Mouse (Mus musculus) heart, embryonic 13.5 days (tissue): ENCODE data around the gene Pde1b. TPM values are rescaled to one million over a fixed set of nuclear protein-coding genes. Genes with fewer than 3 reads are reported as not detected.

Source experiments
- ATAC-seq: fragments of 200-750 bp; cut with Nextera tagmentation; 2 replicates; pipeline ENCODE4 v1.8.0; 2017; ENCODE audit warnings: moderate TSS enrichment; ENCODE audit not compliant: insufficient number of reproducible peaks, low FRiP score, low TSS enrichment; ENCODE audit errors: extremely low read depth
- H3K27ac ChIP-seq: fragments of 300-500 bp; sonication (generic); replicated peaks from 2 replicates; pipeline ENCODE4 v1.5.1; 2015; ENCODE audit warnings: moderate library complexity, mild to moderate bottlenecking, inconsistent platforms
- H3K27me3 ChIP-seq: fragments of 300-500 bp; sonication (generic); replicated peaks from 2 replicates; pipeline ENCODE4 v1.6.1; 2015; ENCODE audit warnings: mild to moderate bottlenecking, inconsistent platforms
- H3K36me3 ChIP-seq: fragments of 300-500 bp; sonication (generic); 2 replicates; pipeline ENCODE4 v1.6.1; 2015; ENCODE audit warnings: mild to moderate bottlenecking, inconsistent platforms
- H3K4me1 ChIP-seq: fragments of 300-500 bp; sonication (generic); 2 replicates; pipeline ENCODE4 v1.6.1; 2015; ENCODE audit warnings: inconsistent platforms
- H3K4me2 ChIP-seq: fragments of 300-500 bp; sonication (generic); 2 replicates; pipeline ENCODE4 v1.6.1; 2015; ENCODE audit warnings: inconsistent platforms, mild to moderate bottlenecking, moderate library complexity
- H3K4me3 ChIP-seq: fragments of 300-500 bp; sonication (generic); 2 replicates; pipeline ENCODE4 v1.5.1; 2015; ENCODE audit warnings: moderate library complexity, mild to moderate bottlenecking, inconsistent platforms
- H3K9ac ChIP-seq: fragments of 300-500 bp; sonication (generic); 2 replicates; pipeline ENCODE4 v1.6.1; 2015; ENCODE audit warnings: inconsistent platforms, mild to moderate bottlenecking, moderate library complexity
- H3K9me3 ChIP-seq: fragments of 300-500 bp; sonication (generic); 2 replicates; pipeline ENCODE4 v1.6.1; 2016; ENCODE audit warnings: inconsistent platforms
- WGBS: fragments of 180-500 bp; shearing (Covaris S2); methylation state at CpG from one replicate; pipeline ENCODE4 v1.1.7; 2015; ENCODE audit warnings: mixed read lengths; 5-methylcytosine and 5-hydroxymethylcytosine counted together
- polyA plus RNA-seq: library from polyadenylated mRNA; unstranded; fragments of >200 nt; fragmentation: Nextera tagmentation; extraction: Ambion mirVana; gene quantifications from 2 replicates; pipeline ENCODE4 v1.2.1, GENCODE M21; 2015

The Pde1b gene
- 2.7 and 4.2 TPM in 2 replicates for polyA plus RNA-seq

DNA sequence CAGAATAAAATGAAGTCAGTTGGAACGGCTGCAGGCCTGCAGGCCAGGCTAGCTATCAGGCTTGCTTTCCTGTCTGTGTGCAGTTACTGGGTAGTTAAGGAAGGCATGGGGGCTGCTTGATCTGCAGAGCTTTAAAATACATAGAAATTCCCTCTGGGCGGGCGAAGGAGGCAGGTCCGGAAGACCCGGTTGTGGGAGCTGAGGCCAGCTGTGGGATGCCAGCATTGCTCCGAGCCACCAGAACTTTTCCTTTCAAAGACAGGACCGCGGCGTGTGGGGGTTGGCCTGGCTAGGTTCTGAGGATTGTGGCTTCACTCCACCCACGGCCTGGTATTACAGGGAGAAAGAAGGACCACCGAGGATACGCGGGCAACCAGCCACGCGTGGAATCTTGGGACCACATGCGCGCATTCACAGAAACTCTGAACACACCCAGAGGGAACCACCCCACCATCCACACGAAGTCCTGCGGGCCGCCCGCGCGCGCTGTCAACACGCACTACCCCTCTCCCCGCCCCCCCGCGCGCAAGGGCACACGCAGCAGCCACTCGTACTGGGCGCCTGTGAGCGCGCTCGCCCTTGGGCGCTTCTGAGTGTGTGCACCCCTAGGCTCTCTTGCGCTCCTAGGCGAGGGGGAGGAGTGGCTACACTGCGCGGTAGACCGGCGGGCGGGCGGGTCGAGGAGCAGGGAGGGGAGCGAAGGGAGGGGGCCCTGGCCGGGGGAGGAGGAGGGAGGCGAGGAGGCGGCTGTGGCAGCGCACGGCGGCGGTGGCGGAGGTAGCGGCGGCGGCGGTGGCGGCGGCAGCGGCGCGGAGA is at the start of gene Pde1b:
Gene Pde1b (plus strand): TSS at position 600 of the 816 bp plus-strand sequence.
- Histone ChIP-seq H3K4me3 (peak within 1 kb of the TSS; percentile 66), H3K4me2 (peak within 1 kb of the TSS; percentile 94), H3K27ac (no peak within 1 kb of the TSS; the same call in 1 of the 2 replicates), H3K9me3 (no peaks in the 10 kb centered on the region), H3K27me3 (peaks cover 44% of the 10 kb centered on the region), H3K9ac (peak within 1 kb of the TSS; percentile 82), H3K36me3 (no peaks in the 10 kb centered on the region), H3K4me1 (peaks cover 13% of the 10 kb centered on the region; the same call in 1 of the 2 replicates)
- 2% methylated on average over 51 of the region's 63 CpGs for WGBS
- peak; percentile 62; the same call in 1 of the 2 replicates for ATAC-seq

DNA sequence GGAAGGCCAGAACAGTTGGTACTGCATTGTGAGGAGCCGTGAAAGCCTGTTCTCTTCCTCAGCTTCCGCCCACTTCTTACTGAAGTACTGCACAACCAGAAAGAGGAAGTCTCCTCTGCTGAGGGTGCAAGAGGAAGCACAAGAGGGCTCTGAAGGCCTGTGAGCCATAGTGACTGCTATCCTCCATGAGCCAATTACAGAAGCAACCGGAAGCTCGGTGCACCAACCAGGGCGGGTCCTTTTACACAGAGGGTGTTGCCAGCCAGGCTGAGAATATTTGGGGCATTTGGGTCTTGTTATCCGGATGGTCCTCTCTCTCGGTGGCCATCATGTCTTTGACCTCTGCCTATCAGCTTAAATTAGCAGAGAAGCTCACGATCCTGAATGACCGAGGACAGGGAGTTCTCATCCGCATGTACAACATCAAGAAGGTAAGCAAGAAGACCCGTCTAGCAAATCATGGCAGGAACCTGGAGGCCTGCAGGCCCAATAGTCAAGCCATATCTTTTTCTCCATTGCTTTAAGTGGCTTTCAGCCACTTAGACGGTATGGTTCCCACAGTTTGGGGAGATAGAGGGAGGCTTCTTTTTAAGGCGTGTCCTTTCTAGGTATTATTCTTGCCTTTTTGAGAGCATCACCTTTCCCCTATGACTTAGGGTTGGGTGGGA is 49.1 kb upstream of the Pde1b start, which contains the start of gene Nckap1l:
Gene Nckap1l (plus strand): TSS at position 244 of the 668 bp plus-strand sequence.
- H3K27me3 ChIP-seq, result no peaks in the 10 kb centered on the region
- no peak within 1 kb of the TSS for H3K9ac ChIP-seq
- H3K9me3 ChIP-seq, result no peaks in the 10 kb centered on the region
- 73% methylated on average over 13 of the region's 13 CpGs for WGBS
- no peak for ATAC-seq
- no peak within 1 kb of the TSS for H3K27ac ChIP-seq
- H3K36me3 ChIP-seq, result no peaks in the 10 kb centered on the region
- no peak within 1 kb of the TSS for H3K4me3 ChIP-seq
- no peaks in the 10 kb centered on the region for H3K4me1 ChIP-seq
- H3K4me2 ChIP-seq, result no peak within 1 kb of the TSS

DNA sequence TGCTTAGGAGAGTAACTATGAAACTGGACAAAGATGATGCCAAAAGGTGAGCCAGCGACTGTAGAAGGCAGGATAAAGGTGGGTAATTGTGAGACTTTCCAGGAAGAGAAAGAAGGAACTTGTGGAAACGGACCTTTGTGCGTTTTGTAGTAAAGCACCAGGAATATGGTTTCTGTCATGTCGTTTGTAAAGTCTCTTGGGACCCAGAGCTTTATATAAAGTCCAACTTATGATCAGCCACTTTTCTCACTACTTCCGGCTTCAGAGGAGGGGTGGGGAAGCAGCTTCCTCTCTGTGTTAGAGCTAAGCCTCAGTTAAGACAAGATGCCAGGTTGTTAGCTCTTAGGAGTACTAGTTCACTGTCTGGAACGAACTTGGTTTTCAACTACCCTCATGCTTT is 48.4 kb upstream of the Pde1b start:
- no peak overlapping the region for H3K4me3 ChIP-seq
- no peaks in the 10 kb centered on the region for H3K36me3 ChIP-seq
- no peak overlapping the region for H3K4me2 ChIP-seq

DNA sequence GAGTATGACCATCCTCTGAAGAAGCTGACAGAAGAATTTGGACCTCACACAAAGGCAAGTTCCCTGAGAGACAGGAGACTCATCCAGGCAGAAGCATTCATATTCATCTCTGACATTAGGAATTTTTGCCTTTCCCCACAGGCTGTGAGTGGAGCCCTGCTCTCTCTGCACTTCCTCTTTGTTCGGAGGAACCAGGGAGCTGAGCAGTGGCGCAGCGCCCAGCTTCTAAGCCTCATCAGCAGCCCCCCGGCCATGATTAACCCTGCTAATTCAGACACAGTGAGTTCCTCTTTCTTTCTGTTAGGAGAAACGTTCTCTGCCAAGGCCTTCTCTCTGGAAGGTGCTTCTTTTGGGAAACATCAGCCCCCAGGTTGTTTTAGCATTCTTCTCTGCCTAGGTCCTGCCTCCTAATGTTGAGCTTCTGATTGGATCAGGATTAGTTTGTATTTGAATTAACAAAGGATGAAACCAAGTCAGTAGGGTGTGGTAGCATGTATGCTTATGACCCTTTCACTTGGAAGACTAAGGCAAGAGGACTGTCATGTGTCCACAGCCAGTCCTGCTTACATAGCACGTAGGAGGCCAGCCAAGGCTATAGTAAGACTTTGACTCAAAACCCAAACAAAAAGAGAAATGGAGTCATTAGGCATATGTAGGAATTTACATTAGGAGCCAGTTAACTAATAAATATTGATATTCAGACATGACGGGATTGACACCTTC is 40.1 kb upstream of the Pde1b start:
- Histone ChIP-seq H3K4me1 (no peaks in the 10 kb centered on the region), H3K4me3 (no peak overlapping the region), H3K36me3 (no peaks in the 10 kb centered on the region), H3K4me2 (no peak overlapping the region), H3K9ac (no peak overlapping the region), H3K27me3 (no peaks in the 10 kb centered on the region), H3K27ac (no peak overlapping the region), H3K9me3 (no peaks in the 10 kb centered on the region)
- WGBS, result 63% methylated on average over 7 of the region's 7 CpGs
- ATAC-seq, result no peak

More for the DNA sequence above, 48.4 kb upstream of the Pde1b start:
- Histone ChIP-seq H3K9ac (no peak overlapping the region), H3K4me1 (no peaks in the 10 kb centered on the region), H3K27me3 (no peaks in the 10 kb centered on the region), H3K9me3 (no peaks in the 10 kb centered on the region), H3K27ac (no peak overlapping the region)
- 79% methylated on average over 6 of the region's 6 CpGs for WGBS
- ATAC-seq, result no peak

DNA sequence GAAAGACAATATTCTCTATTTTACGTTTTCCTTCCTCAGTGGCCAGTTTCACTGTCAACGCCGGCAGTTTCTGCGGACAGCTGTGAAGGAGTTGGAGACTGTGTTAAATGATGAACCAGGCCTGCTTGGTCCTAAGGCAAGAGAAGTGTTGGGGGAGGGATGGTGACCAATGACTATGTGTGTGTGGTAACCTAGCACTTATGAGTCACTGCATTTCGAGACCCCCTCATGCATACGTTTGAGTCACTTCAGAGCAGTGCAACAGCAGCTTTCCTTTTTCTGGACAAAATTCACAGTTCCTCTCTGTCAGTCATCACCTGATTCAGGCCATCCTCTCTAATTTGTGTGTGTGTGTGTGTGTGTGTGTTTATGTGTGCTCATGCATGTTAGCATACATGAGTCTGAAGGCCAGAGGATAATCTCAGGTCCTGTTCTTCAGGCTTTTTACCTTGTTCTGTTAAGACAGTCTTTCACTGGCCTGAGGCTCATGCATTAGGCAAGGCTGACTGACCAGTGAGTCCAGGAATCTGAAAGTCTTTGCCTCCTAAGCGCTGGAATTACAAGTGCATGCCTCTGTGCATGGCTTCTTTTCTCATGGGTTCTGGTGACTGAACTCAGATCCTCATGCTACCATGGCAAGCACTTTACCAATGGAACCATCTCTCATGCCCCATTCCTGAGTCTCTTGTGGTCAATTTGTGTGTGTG is 31.2 kb upstream of the Pde1b start:
- H3K4me3 ChIP-seq, result no peak overlapping the region
- H3K4me2 ChIP-seq, result no peak overlapping the region
- H3K9me3 ChIP-seq, result no peaks in the 10 kb centered on the region
- no peaks in the 10 kb centered on the region for H3K36me3 ChIP-seq
- no peak for ATAC-seq
- no peak overlapping the region for H3K27ac ChIP-seq
- no peaks in the 10 kb centered on the region for H3K27me3 ChIP-seq
- 67% methylated on average over 7 of the region's 7 CpGs for WGBS
- no peak overlapping the region for H3K9ac ChIP-seq
- H3K4me1 ChIP-seq, result peaks cover 13% of the 10 kb centered on the region

DNA sequence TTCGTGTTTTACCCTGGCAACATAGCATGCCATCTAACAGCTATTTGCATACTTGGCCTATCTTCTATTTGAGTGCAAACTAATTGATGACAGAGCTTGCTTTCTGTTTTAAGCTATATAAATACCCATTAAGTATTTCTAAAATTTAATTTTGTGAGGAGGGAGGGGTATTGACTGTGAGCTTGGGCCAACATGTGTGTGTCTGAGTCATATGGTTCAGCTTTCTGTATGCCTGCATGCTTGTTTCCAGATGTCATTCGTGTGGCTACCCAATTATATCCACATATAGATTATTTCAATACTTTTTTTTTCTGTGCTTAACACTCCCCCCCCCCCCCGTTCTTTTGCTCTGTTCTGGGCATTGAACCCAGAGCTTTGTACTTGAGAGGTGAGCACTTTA is 30.6 kb upstream of the Pde1b start:
- WGBS, result 74% methylated on average over 3 of the region's 3 CpGs
- Histone ChIP-seq H3K27ac (no peak overlapping the region), H3K27me3 (no peaks in the 10 kb centered on the region), H3K4me1 (peaks cover 13% of the 10 kb centered on the region), H3K9ac (no peak overlapping the region), H3K4me3 (no peak overlapping the region), H3K4me2 (no peak overlapping the region), H3K9me3 (no peaks in the 10 kb centered on the region), H3K36me3 (no peaks in the 10 kb centered on the region)
- ATAC-seq, result no peak

DNA sequence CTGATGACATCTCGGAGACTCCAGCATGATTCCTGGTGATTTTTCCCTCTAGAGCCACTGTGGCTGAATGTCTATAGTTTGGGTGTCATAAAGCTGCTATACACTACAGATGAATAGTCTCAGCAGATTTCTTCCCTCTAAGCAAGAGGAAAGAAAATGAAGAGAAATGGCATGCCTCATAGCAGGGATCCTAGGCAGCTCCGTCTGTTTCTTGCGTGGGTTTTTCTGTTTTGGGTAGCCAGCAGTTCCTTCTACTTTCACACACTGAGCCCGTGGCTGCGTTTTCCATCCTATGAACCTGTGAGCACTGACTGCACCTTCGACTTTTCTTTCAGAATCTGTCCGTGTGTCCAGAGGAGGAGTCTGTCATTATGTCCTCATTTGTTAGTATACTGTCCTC is 29.7 kb upstream of the Pde1b start:
- ATAC-seq, result no peak
- no peak overlapping the region for H3K9ac ChIP-seq
- no peak overlapping the region for H3K4me2 ChIP-seq
- H3K4me3 ChIP-seq, result no peak overlapping the region
- no peaks in the 10 kb centered on the region for H3K9me3 ChIP-seq
- H3K27ac ChIP-seq, result no peak overlapping the region
- peaks cover 13% of the 10 kb centered on the region for H3K4me1 ChIP-seq
- no peaks in the 10 kb centered on the region for H3K27me3 ChIP-seq
- H3K36me3 ChIP-seq, result no peaks in the 10 kb centered on the region
- WGBS, result 77% methylated on average over 7 of the region's 7 CpGs

DNA sequence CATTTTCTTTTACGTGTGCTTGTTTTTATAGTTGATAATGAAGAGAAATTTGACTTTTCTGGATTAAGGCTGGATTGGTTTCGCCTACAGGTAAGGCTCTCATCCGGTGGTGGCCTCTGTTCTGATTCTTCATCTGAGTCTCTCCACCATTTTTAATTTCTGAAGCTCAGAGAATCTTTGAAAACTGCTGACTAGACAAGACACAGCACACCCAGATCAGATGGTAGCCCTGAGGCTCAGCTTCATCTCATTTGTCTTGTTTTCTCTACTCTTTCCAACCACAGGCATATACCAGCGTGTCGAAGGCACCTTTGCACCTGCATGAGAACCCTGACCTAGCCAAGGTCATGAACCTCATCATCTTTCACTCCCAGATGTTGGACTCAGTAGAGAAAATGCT is 29.1 kb upstream of the Pde1b start:
- WGBS, result 79% methylated on average over 5 of the region's 5 CpGs
- Histone ChIP-seq H3K4me1 (peaks cover 13% of the 10 kb centered on the region), H3K36me3 (no peaks in the 10 kb centered on the region), H3K4me3 (no peak overlapping the region), H3K27ac (no peak overlapping the region), H3K4me2 (no peak overlapping the region), H3K9ac (no peak overlapping the region), H3K27me3 (no peaks in the 10 kb centered on the region), H3K9me3 (no peaks in the 10 kb centered on the region)
- no peak for ATAC-seq

DNA sequence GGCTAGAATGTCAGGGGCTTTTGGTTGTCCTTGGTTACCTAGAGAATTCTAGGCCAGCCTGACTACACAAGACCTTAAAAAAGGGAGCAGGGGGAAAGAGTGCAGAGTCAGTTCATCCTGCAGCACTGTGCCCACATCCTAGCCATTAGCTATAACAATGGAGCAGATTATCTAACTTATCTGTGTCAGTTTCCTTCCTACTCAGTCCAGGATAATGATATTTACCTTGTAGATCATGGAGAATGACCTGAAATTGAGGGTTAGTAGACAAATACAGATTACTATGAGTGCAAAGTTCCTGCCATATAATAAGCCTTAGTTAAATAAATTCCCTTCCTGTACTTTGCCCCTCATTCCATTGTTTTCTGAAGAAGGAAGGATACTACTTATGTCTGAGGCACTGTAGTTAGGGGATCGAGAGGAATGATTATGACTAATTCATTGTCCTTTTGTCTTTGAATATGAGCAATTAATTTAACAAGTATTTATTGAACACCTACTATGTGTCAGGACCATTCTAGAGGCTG is 23.7 kb upstream of the Pde1b start:
- Histone ChIP-seq H3K4me3 (no peak overlapping the region), H3K4me2 (no peak overlapping the region), H3K4me1 (no peaks in the 10 kb centered on the region), H3K9ac (no peak overlapping the region), H3K27me3 (no peaks in the 10 kb centered on the region), H3K36me3 (no peaks in the 10 kb centered on the region), H3K27ac (no peak overlapping the region), H3K9me3 (no peaks in the 10 kb centered on the region)
- WGBS, result 59% methylated on average over 1 of the region's 1 CpGs
- ATAC-seq, result no peak

DNA sequence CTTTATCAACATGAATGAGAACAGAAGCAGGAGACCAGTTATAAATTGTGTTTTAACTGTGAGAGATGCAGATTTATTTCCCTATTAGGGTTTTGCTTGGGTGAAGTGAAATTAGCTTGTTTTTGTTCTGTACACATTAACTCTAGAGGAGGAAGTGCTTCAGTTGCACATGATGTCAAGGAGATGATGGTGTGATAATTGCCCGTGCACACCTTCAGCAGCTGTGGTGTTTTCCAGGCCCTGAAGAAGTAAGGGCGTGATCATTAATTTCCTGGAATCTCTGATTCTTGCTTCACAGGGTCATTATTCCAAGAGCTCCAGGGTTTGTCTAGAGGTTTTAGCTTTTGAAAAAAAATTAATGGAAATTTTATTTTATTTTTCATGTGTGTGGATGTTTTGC is 22.7 kb upstream of the Pde1b start:
- WGBS, result 70% methylated on average over 2 of the region's 2 CpGs
- Histone ChIP-seq H3K4me3 (no peak overlapping the region), H3K27me3 (no peaks in the 10 kb centered on the region), H3K4me1 (no peaks in the 10 kb centered on the region), H3K9me3 (no peaks in the 10 kb centered on the region), H3K36me3 (no peaks in the 10 kb centered on the region), H3K4me2 (no peak overlapping the region), H3K27ac (no peak overlapping the region), H3K9ac (no peak overlapping the region)
- ATAC-seq, result no peak

DNA sequence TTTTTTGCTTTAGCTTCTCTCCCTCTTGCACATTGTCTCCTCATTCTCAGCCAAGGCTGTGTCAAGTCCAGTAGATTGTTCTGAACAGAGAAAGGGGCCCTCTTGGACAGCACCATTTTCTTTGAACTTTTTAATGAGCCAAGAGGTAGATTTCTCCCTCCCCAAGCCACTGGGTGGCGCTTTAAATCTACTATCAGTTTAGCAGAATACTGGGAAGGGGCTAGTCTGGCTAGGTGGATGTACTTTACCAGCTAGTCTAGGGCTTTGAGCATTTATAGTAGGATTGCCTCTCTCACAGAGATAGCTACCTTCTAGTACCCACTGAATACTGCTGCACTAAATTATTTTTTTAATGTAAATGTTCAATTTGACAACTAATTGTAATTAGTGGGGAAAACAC is 20.3 kb upstream of the Pde1b start:
- Histone ChIP-seq H3K4me3 (no peak overlapping the region), H3K9me3 (no peaks in the 10 kb centered on the region), H3K36me3 (no peaks in the 10 kb centered on the region), H3K9ac (no peak overlapping the region), H3K4me1 (no peaks in the 10 kb centered on the region), H3K4me2 (no peak overlapping the region), H3K27me3 (no peaks in the 10 kb centered on the region), H3K27ac (no peak overlapping the region)
- 0% methylated on average over 1 of the region's 1 CpGs for WGBS
- ATAC-seq, result no peak
